10 mouse cellular contexts compared by ENCODE assay signal in genomic region chr17:65873156-65873555, GRCm38 (mm10).
"Had no signal": no experiment of that assay in that cellular context is flagged by ENCODE, and none has a peak within 500 bp of the region (broad histone marks: within the 10 kb centered on the region; RNA-seq: fewer than 3 reads in every experiment).

No protein-coding gene starts in this region.

- H3K4me2 ChIP-seq: liver, embryonic 15.5 days; lung, embryonic 15.5 days; midbrain, embryonic 15.5 days; neural tube, embryonic 12.5 days; stomach, embryonic 15.5 days had no signal

- H3K9me3 ChIP-seq: liver, embryonic 15.5 days; lung, embryonic 15.5 days; megakaryocyte, embryonic 14.5 days; midbrain, embryonic 15.5 days; neural tube, embryonic 12.5 days; stomach, embryonic 15.5 days had no signal

- H3K27me3 ChIP-seq: liver, embryonic 15.5 days; lung, embryonic 15.5 days; megakaryocyte, embryonic 14.5 days; midbrain, embryonic 15.5 days; neural tube, embryonic 12.5 days; stomach, embryonic 15.5 days had no signal

- H3K36me3 ChIP-seq: liver, embryonic 15.5 days; lung, embryonic 15.5 days; midbrain, embryonic 15.5 days; neural tube, embryonic 12.5 days; stomach, embryonic 15.5 days had no signal

- DNase-seq: lung, adult 2 months; right cerebral cortex, postnatal 14 days had no signal

- H3K4me3 ChIP-seq: liver, embryonic 15.5 days; lung, embryonic 15.5 days; midbrain, embryonic 15.5 days; neural tube, embryonic 12.5 days; stomach, embryonic 15.5 days had no signal

- H3K9ac ChIP-seq: liver, embryonic 15.5 days; liver, postnatal 0 days; lung, embryonic 15.5 days; midbrain, embryonic 15.5 days; neural tube, embryonic 12.5 days; stomach, embryonic 15.5 days had no signal

- H3K27ac ChIP-seq: liver, embryonic 15.5 days; lung, embryonic 15.5 days; macrophage; midbrain, embryonic 15.5 days; neural tube, embryonic 12.5 days; stomach, embryonic 15.5 days had no signal
